Mouse (Mus musculus) liver, embryonic 11.5 days (tissue): ENCODE measurements around the gene Hsdl2. TPM values are rescaled to one million over a fixed set of nuclear protein-coding genes. Genes with fewer than 3 reads are reported as not detected.
"Not testable (repeated sequence)": the region's sequence is repeated elsewhere in the genome, so short reads cannot be mapped to it uniquely, and the experiment has no call there.

Experiments used
- ATAC-seq: fragments of 200-750 bp; cut with Nextera tagmentation; replicated peaks from 2 replicates; pipeline ENCODE4 v1.8.0; 2017; ENCODE audit warnings: moderate number of reproducible peaks, mild to moderate bottlenecking, moderate TSS enrichment, moderate library complexity; ENCODE audit not compliant: low FRiP score
- DNase-seq: peaks from one replicate; pipeline ENCODE4 v3.0.0-alpha.2; 2017; ENCODE audit warnings: low spot score
- H3K27ac ChIP-seq: fragments of 300-500 bp; sonication (generic); 2 replicates; pipeline ENCODE4 v1.5.1; 2014; ENCODE audit warnings: mild to moderate bottlenecking, low read depth, low read length, control low read depth
- H3K27me3 ChIP-seq: fragments of 300-500 bp; sonication (generic); replicated peaks from 2 replicates; pipeline ENCODE4 v1.6.1; 2014; ENCODE audit warnings: low read length, mixed read lengths; ENCODE audit not compliant: control insufficient read depth, insufficient read depth
- H3K36me3 ChIP-seq: fragments of 300-500 bp; sonication (generic); 2 replicates; pipeline ENCODE4 v1.6.1; 2014; ENCODE audit warnings: mild to moderate bottlenecking, low read length, moderate library complexity, mixed read lengths; ENCODE audit not compliant: control insufficient read depth, insufficient read depth
- H3K4me1 ChIP-seq: fragments of 300-500 bp; sonication (generic); replicated peaks from 2 replicates; pipeline ENCODE4 v1.6.1; 2014; ENCODE audit warnings: low read length, mixed read lengths; ENCODE audit not compliant: control insufficient read depth, insufficient read depth
- H3K4me2 ChIP-seq: fragments of 300-500 bp; sonication (generic); 2 replicates; pipeline ENCODE4 v1.6.1; 2014; ENCODE audit warnings: mild to moderate bottlenecking, control low read depth, moderate library complexity
- H3K4me3 ChIP-seq: fragments of 300-500 bp; sonication (generic); 2 replicates; pipeline ENCODE4 v1.5.1; 2014; ENCODE audit warnings: low read depth, low read length, control low read depth
- H3K9ac ChIP-seq: fragments of 300-500 bp; sonication (generic); 2 replicates; pipeline ENCODE4 v1.6.1; 2014; ENCODE audit warnings: low read depth, low read length, control low read depth
- H3K9me3 ChIP-seq: fragments of 300-500 bp; sonication (generic); 2 replicates; pipeline ENCODE4 v1.6.1; 2016; ENCODE audit warnings: low read length, inconsistent platforms, mixed read lengths; ENCODE audit not compliant: control insufficient read depth
- WGBS: fragments of 180-500 bp; shearing (Covaris S2); extraction: QIAGEN DNeasy Blood & Tissue Kit; methylation state at CpG from one replicate; pipeline ENCODE4 v1.1.7; 2014; 5-methylcytosine and 5-hydroxymethylcytosine counted together
- polyA plus RNA-seq: library from polyadenylated mRNA; unstranded; fragments of >200 nt; fragmentation: Nextera tagmentation; extraction: Ambion mirVana; gene quantifications from 2 replicates; pipeline ENCODE4 v1.2.1, GENCODE M21; 2014

The Hsdl2 gene
- polyA plus RNA-seq, 1 experiment from 2014 or later, result 22.4 TPM

DNA sequence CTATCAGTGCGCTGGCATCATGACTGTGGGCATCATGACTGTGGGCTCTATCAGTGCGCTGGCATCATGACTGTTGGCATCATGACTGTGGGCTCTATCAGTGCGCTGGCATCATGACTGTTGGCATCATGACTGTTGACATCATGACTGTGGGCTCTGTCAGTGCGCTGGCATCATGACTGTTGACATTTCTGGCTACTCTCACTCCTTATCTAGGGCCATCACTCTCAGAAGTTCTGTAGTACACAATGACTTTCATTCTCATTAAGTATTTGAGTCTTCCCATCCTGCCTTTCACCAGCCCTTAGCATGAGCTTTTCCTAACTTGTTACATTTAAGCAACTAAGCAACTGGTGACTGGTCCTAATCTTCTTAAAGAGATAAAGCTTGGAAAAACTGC, 24.0 kb upstream of the Hsdl2 start:
- H3K27me3 ChIP-seq, H3K4me2 ChIP-seq, H3K27ac ChIP-seq: not testable (repeated sequence)

DNA sequence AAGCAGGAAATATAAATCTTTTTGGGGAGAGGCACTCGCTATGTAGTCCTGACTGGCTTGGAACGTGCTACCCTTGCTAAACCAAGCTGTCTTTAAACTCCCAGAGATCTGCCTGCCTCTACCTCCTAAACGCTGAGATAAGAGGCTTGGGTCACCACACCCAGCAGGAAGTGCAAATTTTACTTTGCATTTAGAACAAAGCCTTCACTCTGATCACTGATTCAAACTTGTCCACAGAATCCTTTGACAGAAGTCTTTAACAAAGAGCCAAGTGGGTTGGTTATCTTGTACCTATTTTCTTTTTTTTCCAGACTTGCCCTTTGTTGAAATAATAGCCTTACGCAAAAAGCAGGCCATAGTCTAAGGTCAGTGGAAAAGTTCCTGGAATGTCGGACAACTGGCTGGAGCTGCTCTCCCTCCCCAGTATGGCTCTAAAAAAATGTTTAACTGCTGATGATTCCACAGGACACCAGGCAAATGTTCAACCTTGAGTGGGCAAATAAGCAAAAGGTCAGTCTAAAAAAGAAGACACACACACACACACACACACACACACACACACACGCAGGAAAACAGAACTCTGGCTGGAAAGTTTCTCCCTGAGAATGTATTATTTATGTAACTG, 23.2 kb upstream of the Hsdl2 start:
- no peaks in the 10 kb centered on the region for H3K36me3 ChIP-seq
- no peaks in the 10 kb centered on the region for H3K27me3 ChIP-seq
- H3K4me2 ChIP-seq, result no peak overlapping the region
- no peak for DNase-seq
- H3K4me1 ChIP-seq, result peaks cover 3% of the 10 kb centered on the region; the same call in 1 of the 2 replicates
- no peak overlapping the region for H3K9ac ChIP-seq
- no peak for ATAC-seq
- 60% methylated on average over 6 of the region's 6 CpGs for WGBS
- H3K9me3 ChIP-seq, result no peaks in the 10 kb centered on the region
- H3K27ac ChIP-seq, result no peak overlapping the region
- no peak overlapping the region for H3K4me3 ChIP-seq

More for the DNA sequence above, 24.0 kb upstream of the Hsdl2 start:
- not testable (repeated sequence) for ATAC-seq, H3K4me3 ChIP-seq, H3K36me3 ChIP-seq, DNase-seq, H3K9me3 ChIP-seq, H3K4me1 ChIP-seq, H3K9ac ChIP-seq
- 89% methylated on average over 4 of the region's 4 CpGs for WGBS

DNA sequence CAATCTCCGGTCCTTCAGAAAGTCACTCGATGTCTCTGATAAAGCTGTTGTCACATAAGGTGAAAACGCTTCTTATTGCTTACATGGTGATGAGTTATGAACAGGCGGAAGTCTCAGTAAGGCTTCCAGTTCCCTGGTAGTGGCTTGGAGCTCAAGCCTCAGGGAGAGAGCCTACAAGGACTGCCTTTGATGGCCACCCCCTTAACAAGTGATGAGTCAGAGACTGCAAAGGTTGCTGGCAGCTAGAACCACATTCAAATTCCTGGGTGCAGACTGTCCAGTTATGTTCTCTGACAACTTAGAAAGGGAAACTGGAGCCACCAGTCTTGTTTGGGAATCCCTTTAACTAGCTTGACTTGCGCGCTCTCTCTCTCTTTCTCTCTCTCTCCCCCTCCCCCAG, 21.2 kb upstream of the Hsdl2 start:
- Histone ChIP-seq H3K9me3 (no peaks in the 10 kb centered on the region), H3K27me3 (no peaks in the 10 kb centered on the region), H3K9ac (no peak overlapping the region), H3K36me3 (no peaks in the 10 kb centered on the region), H3K4me1 (peaks cover 2% of the 10 kb centered on the region; the same call in 1 of the 2 replicates), H3K4me2 (no peak overlapping the region), H3K4me3 (no peak overlapping the region), H3K27ac (no peak overlapping the region)
- no peak for ATAC-seq
- 90% methylated on average over 6 of the region's 6 CpGs for WGBS
- no peak for DNase-seq

DNA sequence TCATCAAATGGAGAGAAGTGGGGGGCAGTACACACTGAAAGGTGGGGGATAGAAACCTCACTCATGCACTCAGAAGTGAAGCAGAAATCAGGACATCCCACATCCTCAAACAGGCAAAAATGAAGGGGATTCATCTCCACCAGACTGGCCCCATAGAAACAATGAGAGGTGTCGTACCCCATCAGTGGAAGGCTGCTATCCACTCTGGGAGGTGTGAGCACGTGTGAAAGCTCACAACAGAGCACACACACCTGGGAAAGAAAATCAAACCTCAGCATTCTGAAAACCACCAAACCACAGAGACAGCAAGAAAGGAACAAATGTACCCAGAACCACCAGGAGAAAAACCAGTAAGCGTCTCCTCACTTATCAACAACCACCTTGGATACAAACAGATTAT, 17.2 kb upstream of the Hsdl2 start:
- Histone ChIP-seq H3K9me3 (no peaks in the 10 kb centered on the region), H3K4me3 (no peak overlapping the region), H3K4me1 (peaks cover 3% of the 10 kb centered on the region; the same call in 1 of the 2 replicates), H3K36me3 (no peaks in the 10 kb centered on the region), H3K27ac (no peak overlapping the region), H3K4me2 (no peak overlapping the region), H3K27me3 (no peaks in the 10 kb centered on the region), H3K9ac (no peak overlapping the region)
- DNase-seq (no peak), ATAC-seq (no peak)
- 69% methylated on average over 3 of the region's 3 CpGs for WGBS

DNA sequence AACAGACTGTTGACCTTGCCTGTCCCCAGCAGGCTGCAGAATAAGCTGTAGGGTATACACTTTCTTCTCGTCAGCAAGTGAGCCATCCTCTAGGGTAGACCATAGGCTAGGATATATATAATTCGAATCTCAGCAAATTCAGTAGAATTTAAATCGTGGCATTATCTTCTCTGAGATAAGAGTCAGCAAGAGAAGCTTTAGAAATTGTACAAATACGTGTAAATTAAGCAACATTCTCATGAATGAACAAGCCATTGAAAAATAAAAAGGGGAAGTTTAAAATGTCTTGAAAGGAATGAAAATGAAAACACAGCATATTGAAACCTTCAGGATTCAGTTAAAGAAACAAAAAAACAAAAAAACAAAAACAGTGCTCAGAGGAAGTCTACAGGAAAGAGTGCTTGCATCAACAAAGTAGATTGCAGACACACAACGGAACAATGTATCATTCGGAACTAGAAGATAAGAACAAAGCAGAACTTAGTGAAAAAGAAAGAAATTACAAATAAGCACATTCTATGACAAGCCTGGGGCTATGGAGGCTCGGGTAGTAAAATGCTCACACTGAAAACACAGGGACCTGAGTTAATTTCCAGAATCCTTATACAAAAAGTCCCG, 15.7 kb upstream of the Hsdl2 start:
- Histone ChIP-seq H3K27me3 (no peaks in the 10 kb centered on the region), H3K4me1 (peaks cover 3% of the 10 kb centered on the region; the same call in 1 of the 2 replicates), H3K4me3 (no peak overlapping the region), H3K9me3 (no peaks in the 10 kb centered on the region), H3K36me3 (no peaks in the 10 kb centered on the region), H3K9ac (no peak overlapping the region), H3K27ac (no peak overlapping the region), H3K4me2 (no peak overlapping the region)
- ATAC-seq, result no peak
- WGBS, result 48% methylated on average over 8 of the region's 8 CpGs
- DNase-seq, result no peak

DNA sequence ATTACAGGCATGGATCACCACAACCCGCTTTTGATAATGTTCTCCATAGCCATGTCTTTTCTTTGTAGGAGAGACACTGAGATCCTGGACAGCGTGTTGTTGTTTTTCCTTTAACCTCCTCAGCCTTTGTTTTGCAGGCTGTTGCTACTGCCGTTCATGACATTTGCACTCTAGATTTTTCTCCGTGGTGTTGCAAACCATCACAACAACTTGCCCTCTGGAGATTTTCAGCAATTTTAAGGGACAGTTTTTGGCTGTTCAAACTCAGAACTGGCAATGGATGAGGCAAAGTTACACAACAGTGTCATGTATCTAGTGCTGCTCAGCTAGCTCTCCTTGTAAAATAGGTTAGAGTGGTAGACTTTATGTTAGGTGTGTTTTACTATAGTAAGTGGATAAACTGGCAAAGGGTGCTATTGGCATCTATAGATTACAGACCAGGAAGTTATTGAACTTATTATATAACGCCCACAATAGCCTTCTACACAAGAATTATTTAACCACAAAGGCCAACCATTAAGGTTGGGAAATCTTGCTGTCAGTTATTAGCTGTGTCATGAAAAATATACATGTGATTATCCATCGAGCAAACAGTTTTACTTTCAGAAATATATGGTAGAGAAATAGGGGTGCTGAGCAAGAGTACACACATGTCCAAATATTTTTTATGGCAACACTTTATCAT, 13.6 kb upstream of the Hsdl2 start:
- DNase-seq (no peak), ATAC-seq (no peak)
- no peak overlapping the region for H3K9ac ChIP-seq
- H3K36me3 ChIP-seq, result no peaks in the 10 kb centered on the region
- no peaks in the 10 kb centered on the region for H3K27me3 ChIP-seq
- 74% methylated on average over 6 of the region's 6 CpGs for WGBS
- H3K4me2 ChIP-seq, result no peak overlapping the region
- peaks cover 7% of the 10 kb centered on the region for H3K4me1 ChIP-seq
- H3K9me3 ChIP-seq, result no peaks in the 10 kb centered on the region
- no peak overlapping the region for H3K4me3 ChIP-seq
- no peak overlapping the region for H3K27ac ChIP-seq

DNA sequence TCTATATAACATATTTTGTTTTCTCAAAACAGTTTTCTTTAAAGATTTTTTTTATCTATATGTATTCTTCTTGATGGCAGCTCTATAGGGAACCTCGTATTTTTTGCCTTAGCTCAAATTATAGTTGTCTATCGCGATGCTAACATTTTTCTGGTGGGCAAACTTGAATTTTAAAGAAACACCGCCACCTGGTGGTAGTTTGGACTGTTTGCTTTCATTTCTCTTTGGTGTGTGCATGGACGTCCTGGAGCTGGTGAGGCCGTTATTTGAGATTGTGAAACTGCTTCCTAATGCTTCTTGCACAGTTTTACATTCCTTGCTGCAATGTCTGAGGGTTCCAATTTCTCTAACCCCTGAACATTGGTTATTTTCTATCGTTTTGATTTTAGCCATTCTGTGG, 11.8 kb upstream of the Hsdl2 start:
- Histone ChIP-seq H3K4me2 (peak overlapping the region; percentile 39), H3K27ac (no peak overlapping the region), H3K4me3 (no peak overlapping the region), H3K36me3 (no peaks in the 10 kb centered on the region), H3K4me1 (peaks cover 10% of the 10 kb centered on the region), H3K27me3 (no peaks in the 10 kb centered on the region), H3K9me3 (no peaks in the 10 kb centered on the region), H3K9ac (no peak overlapping the region)
- 2% methylated on average over 7 of the region's 7 CpGs for WGBS
- ATAC-seq (peak; percentile 57), DNase-seq (peak; percentile 51)

DNA sequence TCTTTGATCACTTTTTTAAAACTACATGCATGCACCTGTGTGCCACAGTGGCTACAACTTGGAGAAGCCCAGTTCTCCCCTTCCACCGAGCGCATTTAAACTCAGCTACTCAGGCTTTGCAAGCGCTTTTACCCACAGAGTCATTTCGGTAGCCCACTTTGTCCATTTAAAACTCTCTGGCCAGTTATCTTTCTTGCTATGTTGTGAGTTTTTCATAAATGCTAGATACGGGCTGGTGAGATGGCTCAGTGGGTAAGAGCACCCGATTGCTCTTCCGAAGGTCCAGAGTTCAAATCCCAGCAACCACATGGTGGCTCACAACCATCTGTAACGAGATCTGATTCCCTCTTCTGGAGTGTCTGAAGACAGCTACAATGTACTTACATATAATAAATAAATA, 10.8 kb upstream of the Hsdl2 start:
- H3K27ac ChIP-seq, H3K9ac ChIP-seq, H3K4me1 ChIP-seq, H3K4me3 ChIP-seq, ATAC-seq, H3K9me3 ChIP-seq, H3K27me3 ChIP-seq, H3K36me3 ChIP-seq, H3K4me2 ChIP-seq, DNase-seq: not testable (repeated sequence)
- WGBS, result 94% methylated on average over 7 of the region's 8 CpGs
